Mouse (Mus musculus): Measurements from ENCODE around the gene Grtp1.

DNA sequence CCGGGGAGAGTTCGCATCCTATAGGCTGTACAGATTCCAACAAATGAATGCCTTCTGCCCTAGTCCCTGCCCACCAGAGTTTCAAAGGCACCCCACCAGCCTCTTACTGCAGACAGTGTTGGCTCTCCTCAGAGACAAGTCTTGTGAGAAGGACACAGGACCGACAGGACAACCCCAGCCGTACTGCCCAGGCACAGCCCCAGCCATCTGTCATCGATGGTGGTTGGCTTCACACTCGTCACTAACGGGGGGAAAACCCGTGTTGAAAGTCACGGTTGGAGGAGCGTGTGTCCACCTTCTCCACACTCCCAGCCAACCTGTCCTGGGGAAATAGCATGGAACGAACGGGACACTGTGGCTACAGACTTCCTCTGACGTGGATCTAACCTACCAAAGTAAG lies 34.4 kb upstream of the Grtp1 start:
- TF ChIP-seq CTCF (IDR thresholded peaks at IDR 0.05; ENCODE audit: low read depth) = no peak
- no peak for TF ChIP-seq EP300 (IDR thresholded peaks at IDR 0.05; ENCODE audit: low read depth)
